Mouse (Mus musculus) bone marrow macrophage, adult 2 months (primary cell): ENCODE results near the gene Cd101. TPM values are rescaled to one million over a fixed set of nuclear protein-coding genes. Genes with fewer than 3 reads are reported as not detected.

Experiments
- H3K27ac ChIP-seq: 2 replicates; pipeline ENCODE4 v1.5.1; 2012; ENCODE audit warnings: low read depth, low read length; ENCODE audit not compliant: insufficient read depth
- H3K4me1 ChIP-seq: 2 replicates; pipeline ENCODE4 v1.6.1; 2012; ENCODE audit warnings: low read length; ENCODE audit not compliant: control insufficient read depth, insufficient read depth
- H3K4me3 ChIP-seq: 2 replicates; pipeline ENCODE4 v1.5.1; 2012; ENCODE audit warnings: mild to moderate bottlenecking, low read length, moderate library complexity; ENCODE audit not compliant: insufficient read depth
- CTCF ChIP-seq: IDR thresholded peaks from 2 replicates; pipeline ENCODE4 v1.5.1; 2012; ENCODE audit warnings: low read depth, mild to moderate bottlenecking, low read length, moderate library complexity
- POLR2A ChIP-seq: IDR thresholded peaks from 2 replicates; pipeline ENCODE4 v1.6.1; 2012; ENCODE audit warnings: mild to moderate bottlenecking, low read depth, low read length, borderline replicate concordance
- polyA plus RNA-seq: library from polyadenylated mRNA; stranded (reverse); fragments of >200 nt; gene quantifications from 2 replicates; pipeline ENCODE4 v1.2.4, GENCODE M21; 2012; ENCODE audit not compliant: missing spikeins, insufficient read depth, insufficient read length

Gene Cd101
- polyA plus RNA-seq, 1 experiment: 2.9 TPM

DNA sequence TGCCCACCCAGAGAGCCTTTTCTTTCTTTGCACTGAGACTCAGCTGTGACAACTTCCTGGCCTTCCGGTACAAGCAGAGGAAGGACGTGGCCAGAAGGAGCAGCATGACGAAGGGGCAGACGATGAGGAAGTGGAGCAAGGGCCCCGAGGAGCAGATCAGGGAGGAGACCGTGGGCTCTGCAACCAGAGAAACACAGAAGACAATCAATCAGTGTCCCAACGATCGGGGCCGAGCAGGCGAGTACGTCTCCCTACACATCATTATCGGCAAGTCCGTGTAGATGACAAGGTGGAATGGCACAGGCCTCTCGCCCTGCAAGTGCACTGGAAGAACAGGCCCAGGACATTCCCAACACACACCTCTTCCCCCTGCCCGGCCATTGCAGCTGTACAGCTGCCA lies 35.6 kb downstream of the Cd101 start:
- H3K27ac ChIP-seq: peak overlapping the region; percentile 3; the same call in 1 of the 2 replicates
- H3K4me3 ChIP-seq: peak overlapping the region; percentile 25
- H3K4me1 ChIP-seq: peaks cover 30% of the 10 kb centered on the region
- TF ChIP-seq CTCF (no peak), POLR2A (no peak)

DNA sequence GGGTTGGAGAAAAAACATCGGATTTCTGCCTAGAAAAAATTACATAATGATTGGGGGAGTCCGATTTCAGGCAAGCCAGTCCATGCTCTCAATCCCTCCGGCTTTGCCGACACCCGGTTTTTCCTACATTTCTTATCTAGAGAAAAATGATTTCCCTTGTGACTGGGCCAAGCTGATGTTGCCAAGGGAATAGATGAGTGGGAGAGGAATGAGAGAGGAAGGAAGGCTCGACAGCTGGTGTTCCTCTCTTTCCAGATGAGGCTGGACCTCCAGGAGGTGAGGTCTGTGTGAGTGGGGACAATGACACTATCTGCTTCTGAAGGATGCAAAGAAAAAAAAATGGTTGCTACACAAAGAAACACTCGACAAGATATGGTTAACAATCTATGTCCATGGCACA lies 36.2 kb downstream of the Cd101 start:
- TF ChIP-seq POLR2A (no peak), CTCF (no peak)
- Histone ChIP-seq H3K4me3 (no peak overlapping the region), H3K27ac (no peak overlapping the region), H3K4me1 (peaks cover 24% of the 10 kb centered on the region)

GRCm38 (mm10) chr3:100990231-100990630 lies 39.1 kb downstream of the Cd101 start:
- peaks cover 14% of the 10 kb centered on the region for H3K4me1 ChIP-seq
- no peak overlapping the region for H3K27ac ChIP-seq
- TF ChIP-seq POLR2A (no peak), CTCF (no peak)
- no peak overlapping the region for H3K4me3 ChIP-seq

- Histone ChIP-seq H3K4me3 (no peak overlapping the region), H3K27ac (no peak overlapping the region), H3K4me1 (peaks cover 13% of the 10 kb centered on the region)
- TF ChIP-seq POLR2A: no peak
- TF ChIP-seq CTCF: no peak
Observed at GRCm38 (mm10) chr3:100989417-100989816, 39.9 kb downstream of the Cd101 start.

- Histone ChIP-seq H3K4me1 (0 out of 2 replicates have a peak, but pooled peaks cover 3% of the 10 kb centered on the region), H3K4me3 (no peak overlapping the region), H3K27ac (no peak overlapping the region)
- TF ChIP-seq CTCF: no peak
- TF ChIP-seq POLR2A: no peak
Observed at GRCm38 (mm10) chr3:100979290-100979689, 50.1 kb downstream of the Cd101 start.

GRCm38 (mm10) chr3:100973906-100974305 lies 55.5 kb downstream of the Cd101 start:
- Histone ChIP-seq H3K4me3 (no peak overlapping the region), H3K4me1 (no peaks in the 10 kb centered on the region), H3K27ac (no peak overlapping the region)
- no peak for TF ChIP-seq CTCF
- no peak for TF ChIP-seq POLR2A

- TF ChIP-seq CTCF (no peak), POLR2A (no peak)
- Histone ChIP-seq H3K4me3 (peak within 1 kb of the TSS; percentile 66), H3K27ac (no peak within 1 kb of the TSS), H3K4me1 (peaks cover 2% of the 10 kb centered on the region; the same call in 1 of the 2 replicates)
Observed at GRCm38 (mm10) chr3:100969176-100969917, 60.0 kb downstream of the Cd101 start, which contains the start of gene Ttf2. Ttf2 (minus strand) TSS chr3:100969663.

GRCm38 (mm10) chr3:100963849-100964542 lies 65.4 kb downstream of the Cd101 start:
- no peak overlapping the region for H3K4me3 ChIP-seq
- no peak overlapping the region for H3K27ac ChIP-seq
- TF ChIP-seq CTCF (no peak), POLR2A (no peak)
- peaks cover 2% of the 10 kb centered on the region; the same call in 1 of the 2 replicates for H3K4me1 ChIP-seq

- Histone ChIP-seq H3K4me3 (no peak overlapping the region), H3K4me1 (no peaks in the 10 kb centered on the region), H3K27ac (no peak overlapping the region)
- TF ChIP-seq POLR2A (no peak), CTCF (no peak)
Observed at GRCm38 (mm10) chr3:100961501-100961900, 67.9 kb downstream of the Cd101 start.

GRCm38 (mm10) chr3:100961007-100961406 lies 68.3 kb downstream of the Cd101 start:
- no peak overlapping the region for H3K27ac ChIP-seq
- TF ChIP-seq POLR2A: no peak
- TF ChIP-seq CTCF: no peak
- no peak overlapping the region for H3K4me3 ChIP-seq
- H3K4me1 ChIP-seq: no peaks in the 10 kb centered on the region

GRCm38 (mm10) chr3:100954616-100955015 lies 74.7 kb downstream of the Cd101 start:
- TF ChIP-seq POLR2A: no peak
- Histone ChIP-seq H3K27ac (no peak overlapping the region), H3K4me1 (no peaks in the 10 kb centered on the region), H3K4me3 (no peak overlapping the region)
